ENCODE assay signal across 8 mouse cellular contexts in the genomic region with DNA sequence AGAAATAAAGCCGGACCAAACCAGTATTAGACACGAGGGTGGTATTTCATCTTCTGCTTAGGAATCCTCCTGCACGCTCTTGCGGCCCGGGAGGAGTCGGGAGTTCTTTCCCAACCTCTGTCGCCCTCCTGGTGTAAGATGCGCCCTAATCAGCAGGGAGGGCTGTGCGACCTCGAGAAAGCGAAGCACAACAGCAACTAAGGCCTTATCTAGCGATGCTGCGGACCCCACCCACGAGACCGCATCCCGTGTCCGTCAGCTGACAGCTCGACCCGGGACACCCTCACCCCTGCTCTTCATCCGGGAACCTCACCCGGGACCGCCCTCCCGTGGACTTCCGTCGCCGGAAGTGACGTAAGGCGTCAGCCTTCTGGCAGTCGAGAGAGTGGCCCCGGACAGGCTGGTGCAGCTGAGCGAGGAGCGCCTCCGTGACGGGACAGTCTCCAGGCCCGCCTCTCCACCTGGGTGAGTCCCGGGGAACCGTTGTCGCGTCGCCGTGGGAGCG. TPM values are rescaled to one million over a fixed set of nuclear protein-coding genes. Genes with fewer than 3 reads are reported as not detected.
DNase-seq lines count a peak whose midpoint lies in the region; ATAC-seq and TF ChIP-seq lines count a peak whose summit lies in the region.

A gene (plus strand): TSS at position 349 of the 505 bp plus-strand sequence.

- H3K27ac ChIP-seq in MEL (ENCODE audit: control insufficient read depth, low read depth, low read length): peak within 1 kb of the TSS; percentile 92
- H3K27ac ChIP-seq in cerebellum, adult 2 months (ENCODE audit: insufficient read depth, low read length): peak within 1 kb of the TSS; percentile 88
- H3K27ac ChIP-seq in lung, embryonic 16.5 days (ENCODE audit: low read length): peak within 1 kb of the TSS; percentile 90

- H3K4me1 ChIP-seq in MEL (ENCODE audit: control insufficient read depth in 1 of 2, insufficient read depth in 2 of 2, low read length in 2 of 2): peaks cover 9 to 17% of the 10 kb centered on the region in 2 experiments
- no peaks in the 10 kb centered on the region; the same call in 1 of the 2 replicates for H3K4me1 ChIP-seq in cerebellum, adult 2 months (ENCODE audit: control insufficient read depth, insufficient read depth, low read length)
- H3K4me1 ChIP-seq in lung, embryonic 16.5 days (replicated peaks; ENCODE audit: control insufficient read depth, insufficient read depth, low read length): peaks cover 11% of the 10 kb centered on the region

- H3K4me2 ChIP-seq in lung, embryonic 16.5 days (ENCODE audit: low read depth, low read length): peak within 1 kb of the TSS; percentile 82

- TF ChIP-seq EP300 in MEL (IDR thresholded peaks at IDR 0.05; ENCODE audit: low read depth in 1 of 2, low read length in 2 of 2): peak in 1 of 2 experiments; percentile 82; a peak in 2 of 4 replicates

- no peaks in the 10 kb centered on the region for H3K27me3 ChIP-seq in MEL (ENCODE audit: control insufficient read depth in 1 of 2, insufficient read depth in 2 of 2, low read length in 2 of 2)
- no peaks in the 10 kb centered on the region for H3K27me3 ChIP-seq in cerebellum, adult 2 months (ENCODE audit: control insufficient read depth, insufficient read depth, low read length)
- no peaks in the 10 kb centered on the region for H3K27me3 ChIP-seq in lung, embryonic 16.5 days (ENCODE audit: control insufficient read depth, insufficient read depth, low read depth, low read length)

- H3K9me3 ChIP-seq in MEL (replicated peaks; ENCODE audit: insufficient read depth, low read length): no peaks in the 10 kb centered on the region
- no peaks in the 10 kb centered on the region for H3K9me3 ChIP-seq in lung, embryonic 16.5 days (ENCODE audit: control insufficient read depth, low read length)

- DNase-seq in MEL (ENCODE audit: low read depth, low spot score): peak; percentile 99
- peak; percentile 98 to 99 for DNase-seq in cerebellum, adult 2 months
- DNase-seq in forelimb bud, embryonic 11.5 days (ENCODE audit: low read depth, low spot score): peak; percentile 96
- peak; percentile 91 for DNase-seq in layer of hippocampus, adult 9-10 months (ENCODE audit: low spot score)
- peak; percentile 88 for DNase-seq in ovary, postnatal 10 days (ENCODE audit: low spot score)
- peak; percentile 94 to 96 for DNase-seq in thymus, postnatal 10 days (ENCODE audit: low spot score in 2 of 2)

- TF ChIP-seq POLR2A in MEL (IDR thresholded peaks at IDR 0.05; ENCODE audit: control insufficient read depth in 1 of 2, insufficient read depth in 1 of 2, low read depth in 1 of 2, low read length in 2 of 2, poor library complexity in 1 of 2): peak; percentile 84 to 98
- peak; percentile 98 for TF ChIP-seq POLR2A in cerebellum, adult 2 months (IDR thresholded peaks at IDR 0.05; ENCODE audit: borderline replicate concordance, insufficient read depth, low read length)

- ATAC-seq in hematopoietic stem cell, adult 5-6 weeks (replicated peaks in 1 of 2; ENCODE audit: insufficient read depth in 1 of 2, low FRiP score in 2 of 2, low TSS enrichment in 1 of 2, low read depth in 1 of 2, poor library complexity in 2 of 2, severe bottlenecking in 2 of 2): peak; percentile 93 to 94
- peak; percentile 99 for ATAC-seq in lung, embryonic 16.5 days (ENCODE audit: low read depth)

- WGBS in cerebellum, adult 2 months: under 1% methylated on average over 42 of the region's 42 CpGs
- under 1% methylated on average over 42 of the region's 42 CpGs for WGBS in lung, embryonic 16.5 days

- peaks cover 35% of the 10 kb centered on the region for H3K79me2 ChIP-seq in MEL (ENCODE audit: control insufficient read depth, insufficient read depth, low read length, poor library complexity)

- TF ChIP-seq RAD21 in MEL (IDR thresholded peaks at IDR 0.05; ENCODE audit: low read depth, low read length): no peak

- H3K9ac ChIP-seq in MEL (ENCODE audit: control insufficient read depth, low read depth, low read length, poor library complexity, severe bottlenecking): peak within 1 kb of the TSS; percentile 90
- peak within 1 kb of the TSS; percentile 99 for H3K9ac ChIP-seq in lung, embryonic 16.5 days (ENCODE audit: low read length)

- peak within 1 kb of the TSS; percentile 73 to 78 for H3K4me3 ChIP-seq in MEL (ENCODE audit: control insufficient read depth in 1 of 2, insufficient read depth in 1 of 2, low read depth in 2 of 2, low read length in 2 of 2)
- H3K4me3 ChIP-seq in cerebellum, adult 2 months (replicated peaks; ENCODE audit: insufficient read depth, low read depth, low read length): peak within 1 kb of the TSS; percentile 87
- peak within 1 kb of the TSS; percentile 98 for H3K4me3 ChIP-seq in lung, embryonic 16.5 days (ENCODE audit: low read length)

- H3K36me3 ChIP-seq in MEL (ENCODE audit: control insufficient read depth in 1 of 2, insufficient read depth in 2 of 2, low read length in 2 of 2): peaks cover 12 to 27% of the 10 kb centered on the region in 2 experiments
- H3K36me3 ChIP-seq in lung, embryonic 16.5 days (ENCODE audit: control insufficient read depth, insufficient read depth, low read length): peaks cover 15% of the 10 kb centered on the region

- TF ChIP-seq CTCF in MEL (IDR thresholded peaks at IDR 0.05 in 2 of 3, conservative IDR thresholded peaks at IDR 0.05 in 1 of 3; ENCODE audit: control insufficient read depth in 1 of 3, insufficient read depth in 1 of 3, low read depth in 2 of 3, low read length in 3 of 3, poor library complexity in 1 of 3, severe bottlenecking in 1 of 3): no peak
- TF ChIP-seq CTCF in cerebellum, adult 2 months (IDR thresholded peaks at IDR 0.05; ENCODE audit: borderline replicate concordance, insufficient read depth, low read depth, low read length): no peak

TF ChIP-seq in MEL, 35 proteins besides CTCF, POLR2A, EP300 and RAD21:
- TF ChIP-seq USF1 (IDR thresholded peaks at IDR 0.05; ENCODE audit: low read depth, low read length): peak; percentile 91
- TF ChIP-seq ZMIZ1 (IDR thresholded peaks at IDR 0.05; ENCODE audit: low read depth, low read length): peak; percentile 97
- TF ChIP-seq TCF12 (IDR thresholded peaks at IDR 0.05; ENCODE audit: low read depth, low read length): peak; percentile 75
- no peak for TF ChIP-seq UBTF (IDR thresholded peaks at IDR 0.05; ENCODE audit: borderline replicate concordance, insufficient read depth, low read depth, low read length)
- TF ChIP-seq MYB (IDR thresholded peaks at IDR 0.05; ENCODE audit: low read depth, low read length): no peak
- no peak for TF ChIP-seq RCOR1 (IDR thresholded peaks at IDR 0.05; ENCODE audit: low read depth, low read length)
- peak; percentile 78; the same call in 1 of the 2 replicates for TF ChIP-seq MYC (IDR thresholded peaks at IDR 0.05; ENCODE audit: low read depth, low read length)
- TF ChIP-seq GABPA (IDR thresholded peaks at IDR 0.05; ENCODE audit: low read depth, low read length): no peak
- TF ChIP-seq TBP (IDR thresholded peaks at IDR 0.05; ENCODE audit: low read depth, low read length): peak; percentile 92
- TF ChIP-seq NRF1 (IDR thresholded peaks at IDR 0.05; ENCODE audit: insufficient read depth, low read depth, low read length, poor library complexity, severe bottlenecking): 0 out of 2 replicates have a peak, but pooled peaks have one; percentile 24
- peak in 1 of 2 experiments; percentile 52; a peak in 1 of 4 replicates for TF ChIP-seq USF2 (IDR thresholded peaks at IDR 0.05; ENCODE audit: borderline replicate concordance in 1 of 2, insufficient read depth in 1 of 2, low read depth in 1 of 2, low read length in 2 of 2)
- TF ChIP-seq TAL1 (IDR thresholded peaks at IDR 0.05; ENCODE audit: low read length): no peak
- TF ChIP-seq GATA1 (IDR thresholded peaks at IDR 0.05; ENCODE audit: low read depth, low read length): peak; percentile 81
- TF ChIP-seq MXI1 (IDR thresholded peaks at IDR 0.05; ENCODE audit: low read depth, low read length): peak; percentile 83
- peak; percentile 99 for TF ChIP-seq ETS1 (IDR thresholded peaks at IDR 0.05; ENCODE audit: low read depth, low read length)
- peak; percentile 73 for TF ChIP-seq ELF1 (IDR thresholded peaks at IDR 0.05; ENCODE audit: low read depth, low read length)
- no peak for TF ChIP-seq ZKSCAN1 (IDR thresholded peaks at IDR 0.05; ENCODE audit: low read depth, low read length)
- no peak for TF ChIP-seq SMC3 (IDR thresholded peaks at IDR 0.05; ENCODE audit: low read depth, low read length)
- TF ChIP-seq MEF2A (IDR thresholded peaks at IDR 0.05; ENCODE audit: extremely low read depth, insufficient replicate concordance, low read depth, low read length, poor library complexity, severe bottlenecking): 0 out of 2 replicates have a peak, but pooled peaks have one; percentile 32
- peak; percentile 88 for TF ChIP-seq POLR2AphosphoS2 (IDR thresholded peaks at IDR 0.05; ENCODE audit: low read length)
- no peak for TF ChIP-seq MAZ (IDR thresholded peaks at IDR 0.05; ENCODE audit: low read depth, low read length)
- TF ChIP-seq NELFE (IDR thresholded peaks at IDR 0.05; ENCODE audit: low read depth, low read length): peak; percentile 97
- no peak for TF ChIP-seq CHD1 (IDR thresholded peaks at IDR 0.05; ENCODE audit: low read depth, low read length)
- no peak for TF ChIP-seq JUND (IDR thresholded peaks at IDR 0.05; ENCODE audit: low read depth, low read length)
- peak; percentile 96 for TF ChIP-seq BHLHE40 (IDR thresholded peaks at IDR 0.05; ENCODE audit: borderline replicate concordance, low read depth, low read length)
- TF ChIP-seq POLR2AphosphoS5 (IDR thresholded peaks at IDR 0.05; ENCODE audit: borderline replicate concordance, low read depth, low read length): peak; percentile 90; the same call in 1 of the 2 replicates
- peak; percentile 90 for TF ChIP-seq HCFC1 (IDR thresholded peaks at IDR 0.05; ENCODE audit: low read depth, low read length)
- TF ChIP-seq MAX (IDR thresholded peaks at IDR 0.05; ENCODE audit: low read length): peak; percentile 86
- TF ChIP-seq SIN3A (IDR thresholded peaks at IDR 0.05; ENCODE audit: low read length): peak; percentile 97
- no peak for TF ChIP-seq ZNF384 (IDR thresholded peaks at IDR 0.05; ENCODE audit: low read depth, low read length)

RNA-seq across cellular contexts. Expression of the gene that starts here (rescaled TPM):
- 26.9 and 30.3 TPM in 2 replicates for total RNA-seq in MEL (2012; rRNA removed)
- polyA plus RNA-seq in MEL (2012; ENCODE audit: insufficient read depth in 1 of 2, insufficient read length in 2 of 2, low read depth in 1 of 2, low replicate concordance in 2 of 2, missing spikeins in 1 of 2): 10 to 100 TPM; 25.2 to 35.3 TPM
- polyA plus RNA-seq in cerebellum, adult 2 months (2012; rRNA removed): 26.5 and 26.9 TPM in 2 replicates
- 51.3 and 62.6 TPM in 2 replicates for total RNA-seq in hematopoietic stem cell, adult 5-6 weeks (2017)
- 33.9 and 36.5 TPM in 2 replicates for polyA plus RNA-seq in lung, embryonic 16.5 days (2015; fragmentation: Nextera tagmentation; extraction: Ambion mirVana)

Comparison
In these comparisons a context has a peak if more than half of its experiments do, and no peak if none do; other contexts are left out.
1. Peak in every context shown above with its lines: DNase-seq, ATAC-seq, H3K4me3 ChIP-seq and H3K27ac ChIP-seq.